Mouse (Mus musculus) CD4-positive naive resting alpha-beta T cell, adult 57 days (primary cell): Measurements from ENCODE around the gene Podn. TPM values are rescaled to one million over a fixed set of nuclear protein-coding genes. Genes with fewer than 3 reads are reported as not detected.

Experiments
- total RNA-seq: library from RNA; stranded (reverse); gene quantifications from one replicate; pipeline ENCODE4 v1.2.4, GENCODE M21; 2023

The Podn gene
- total RNA-seq: 2.1 TPM

GRCm38 (mm10) chr4:108096345-108096744, at the start of gene Podn:
Gene Podn, minus strand, starts transcription at chr4:108096445.

GRCm38 (mm10) chr4:108144880-108145279, 48.6 kb upstream of the Podn start, which contains the start of gene Scp2:
Gene Scp2, minus strand, starts transcription at chr4:108144998.

GRCm38 (mm10) chr4:107967966-107968682, 128.1 kb downstream of the Podn start, which contains the start of gene Slc1a7:
Gene Slc1a7, plus strand, starts transcription at chr4:107968332.

Other genes with a start within 250 kb of the Podn start
- gene Magoh, start 216.7 kb downstream of the Podn start, total RNA-seq: 85.6 TPM
- 42.1 TPM for gene 0610037L13Rik, start 206.6 kb downstream of the Podn start, total RNA-seq
- 4.0 TPM for gene Cpt2, start 172.8 kb downstream of the Podn start, total RNA-seq
- gene Slc1a7, start 128.1 kb downstream of the Podn start, total RNA-seq: not detected
- 115 TPM for gene Scp2, start 48.6 kb upstream of the Podn start, total RNA-seq
- not detected for gene Echdc2, start 69.0 kb upstream of the Podn start, total RNA-seq
- not detected for gene Zyg11a, start 121.6 kb upstream of the Podn start, total RNA-seq
- 38.8 TPM for gene Zyg11b, start 204.7 kb upstream of the Podn start, total RNA-seq
- 19.9 TPM for gene Coa7, start 231.7 kb upstream of the Podn start, total RNA-seq